Mouse (Mus musculus): ENCODE results near the gene Slc51a. TPM values are rescaled to one million over a fixed set of nuclear protein-coding genes. Genes with fewer than 3 reads are reported as not detected.

Slc51a gene
- total and polyA plus RNA-seq, 3 experiments = 0.08 to 0.17 TPM; not detected in 1

DNA sequence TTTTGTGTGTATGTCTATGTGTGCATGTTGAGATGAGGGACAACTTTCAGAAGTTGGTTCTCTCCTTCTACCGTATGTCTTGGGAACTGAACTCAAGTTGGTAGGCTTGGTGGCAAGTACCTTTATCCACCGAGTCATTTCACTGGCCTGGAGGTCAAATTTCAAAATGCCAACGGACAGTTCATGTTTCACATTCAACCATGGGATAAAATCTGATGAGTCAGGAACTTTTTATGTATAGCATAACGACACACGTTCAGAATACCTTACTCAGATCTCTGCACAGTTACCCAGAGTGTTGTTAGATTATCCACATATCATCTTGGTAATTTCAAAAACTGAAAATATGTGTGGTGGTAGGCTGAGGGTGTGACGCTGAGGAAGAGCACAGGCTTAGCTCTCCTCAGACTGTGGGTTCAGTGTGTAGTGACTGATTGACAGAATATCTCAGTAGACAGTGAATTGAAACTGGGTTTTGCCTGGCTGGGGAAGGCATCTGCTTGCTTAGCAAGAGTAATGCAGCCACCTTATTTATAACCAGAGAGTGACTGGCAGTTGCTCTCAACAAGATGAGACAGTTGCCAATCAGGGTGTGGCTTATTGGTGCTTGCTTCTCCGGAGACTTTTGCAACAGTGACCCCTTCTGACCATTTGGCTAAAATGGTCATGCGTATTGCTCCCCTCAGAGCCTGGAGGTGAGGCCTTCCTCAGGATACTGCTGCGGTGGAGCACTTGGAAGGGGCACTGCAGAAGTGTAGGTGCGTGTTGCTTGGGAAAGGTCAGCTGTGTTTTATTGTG is 29.9 kb downstream of the Slc51a start:
- Histone ChIP-seq H3K9me3 (replicated peaks; ENCODE audit: low read length) (no peaks in the 10 kb centered on the region), H3K4me2 (ENCODE audit: insufficient read depth, low read depth, poor library complexity, severe bottlenecking) (no peak overlapping the region), H3K27ac (ENCODE audit: insufficient read depth, low read depth) (no peak overlapping the region), H3K9ac (ENCODE audit: insufficient read depth, low read depth) (no peak overlapping the region), H3K27me3 (replicated peaks) (no peaks in the 10 kb centered on the region), H3K4me1 (ENCODE audit: control insufficient read depth in 1 of 2, insufficient read depth in 2 of 2) (peaks cover 2 to 6% of the 10 kb centered on the region in 2 experiments; a peak in 2 of 4 replicates), H3K4me3 (replicated peaks in 1 of 3; ENCODE audit: low read depth in 2 of 3, low read length in 2 of 3, poor library complexity in 1 of 3) (no peak overlapping the region), H3K79me2 (replicated peaks; ENCODE audit: control insufficient read depth, extremely low read depth, insufficient read depth, poor library complexity, severe bottlenecking) (no peaks in the 10 kb centered on the region; the same call in 1 of the 2 replicates), H3K36me3 (replicated peaks in 1 of 2; ENCODE audit: control insufficient read depth in 1 of 2, insufficient read depth in 1 of 2, low read length in 1 of 2) (peaks cover 8 to 40% of the 10 kb centered on the region in 2 experiments)
- in situ Hi-C loops (cut with MboI; ENCODE audit: low pct_ligation_motif_present, low pct_unique_long_range_greater_than_20kb, low sequenced_read_pairs) = loop anchor here (25.0 kb wide), 1 partner anchor 195 kb away; the partner anchor contains the start of gene Smco1
- TF ChIP-seq JUN (IDR thresholded peaks at IDR 0.05; ENCODE audit: insufficient read depth, low read depth, low read length) (no peak), RCOR1 (conservative IDR thresholded peaks at IDR 0.05; ENCODE audit: low read depth, low read length) (no peak), USF2 (conservative IDR thresholded peaks at IDR 0.05; ENCODE audit: low read depth, low read length) (no peak), NELFE (IDR thresholded peaks at IDR 0.05; ENCODE audit: low read depth, low read length) (no peak), MYC (IDR thresholded peaks at IDR 0.05; ENCODE audit: low read depth, low read length) (peak; percentile 54; the same call in 1 of the 2 replicates), CHD1 (IDR thresholded peaks at IDR 0.05; ENCODE audit: low read depth, low read length) (no peak), JUND (conservative IDR thresholded peaks at IDR 0.05; ENCODE audit: low read depth, low read length) (no peak), POLR2AphosphoS2 (IDR thresholded peaks at IDR 0.05; ENCODE audit: low read depth, low read length) (no peak), ZMIZ1 (IDR thresholded peaks at IDR 0.05; ENCODE audit: low read depth, low read length) (no peak), HCFC1 (IDR thresholded peaks at IDR 0.05; ENCODE audit: low read depth, low read length) (no peak), ETS1 (conservative IDR thresholded peaks at IDR 0.05; ENCODE audit: low read depth, low read length) (no peak), SIN3A (IDR thresholded peaks at IDR 0.05; ENCODE audit: low read length) (no peak), POLR2A (IDR thresholded peaks at IDR 0.05; ENCODE audit: low read depth, low read length) (no peak), CTCF (conservative IDR thresholded peaks at IDR 0.05 in 1 of 2, IDR thresholded peaks at IDR 0.05 in 1 of 2; ENCODE audit: low read depth in 2 of 2, low read length in 2 of 2) (peak in 1 of 2 experiments; percentile 96; a peak in 3 of 4 replicates), MAFK (IDR thresholded peaks at IDR 0.05; ENCODE audit: insufficient replicate concordance, low read length) (peak; percentile 83), ZNF384 (IDR thresholded peaks at IDR 0.05; ENCODE audit: low read depth, low read length) (no peak), RAD21 (IDR thresholded peaks at IDR 0.05; ENCODE audit: low read depth, low read length) (peak; percentile 99), BHLHE40 (IDR thresholded peaks at IDR 0.05; ENCODE audit: low read depth, low read length) (peak; percentile 19; the same call in 1 of the 2 replicates), NRF1 (IDR thresholded peaks at IDR 0.05; ENCODE audit: low read depth, low read length) (peak; percentile 64), E2F4 (IDR thresholded peaks at IDR 0.05; ENCODE audit: insufficient replicate concordance, low read depth, low read length) (no peak), ZC3H11A (IDR thresholded peaks at IDR 0.05; ENCODE audit: low read depth, low read length) (peak; percentile 63), USF1 (IDR thresholded peaks at IDR 0.05; ENCODE audit: low read depth, low read length) (no peak), KAT2A (IDR thresholded peaks at IDR 0.05; ENCODE audit: insufficient replicate concordance, low read length) (no peak), EP300 (IDR thresholded peaks at IDR 0.05; ENCODE audit: low read length) (no peak), IRF4 (IDR thresholded peaks at IDR 0.05; ENCODE audit: low read depth, low read length) (no peak; the same call in 1 of the 2 replicates), UBTF (IDR thresholded peaks at IDR 0.05; ENCODE audit: low read depth, low read length) (no peak), SMC3 (IDR thresholded peaks at IDR 0.05; ENCODE audit: low read depth, low read length) (peak; percentile 92), PAX5 (IDR thresholded peaks at IDR 0.05; ENCODE audit: low read length) (no peak), ZKSCAN1 (IDR thresholded peaks at IDR 0.05; ENCODE audit: borderline replicate concordance, low read depth, low read length) (no peak)
- DNase-seq (ENCODE audit: extremely low read depth) = peak; percentile 84
- dilution Hi-C loops (cut with MboI; ENCODE audit: extremely low pct_ligation_motif_present, extremely low pct_unique_long_range_greater_than_20kb, low sequenced_read_pairs) = no loop called here
